Mouse (Mus musculus) testis, adult 2 months (tissue): Measurements from ENCODE around the gene Cds1.

Experiments
- CTCF ChIP-seq: fragments of 200-500 bp; IDR thresholded peaks from 2 replicates; pipeline ENCODE4 v1.5.1; 2012; ENCODE audit warnings: low read depth, mild to moderate bottlenecking, inconsistent platforms, low read length, moderate library complexity; ENCODE audit not compliant: control insufficient read depth, insufficient read depth, insufficient replicate concordance
- POLR2A ChIP-seq: fragments of 200-500 bp; IDR thresholded peaks from 2 replicates; pipeline ENCODE4 v1.6.1; 2012; ENCODE audit warnings: low read depth, mild to moderate bottlenecking, inconsistent platforms, low read length, moderate library complexity; ENCODE audit not compliant: control insufficient read depth

GRCm38 (mm10) chr5:101827477-101827876 lies 62.5 kb downstream of the Cds1 start:
- no peak for TF ChIP-seq CTCF
- TF ChIP-seq POLR2A: no peak
